Mouse (Mus musculus) erythroid progenitor cell, adult 5-6 weeks (primary cell): ENCODE results near the gene Sox18. TPM values are rescaled to one million over a fixed set of nuclear protein-coding genes. Genes with fewer than 3 reads are reported as not detected.

Experiments
- ATAC-seq: replicated peaks from 2 replicates; pipeline ENCODE4 v1.8.0; 2016; ENCODE audit warnings: moderate number of reproducible peaks, mild to moderate bottlenecking, moderate TSS enrichment, inconsistent platforms; ENCODE audit not compliant: poor library complexity, low FRiP score, severe bottlenecking
- total RNA-seq, 2 experiments: library from RNA; stranded (forward) in 1 of 2; stranded (reverse) in 1 of 2; fragments of 150-400 nt in 1 of 2; fragments of 186-747, 209-891 nt in 1 of 2; gene quantifications; 2 replicates each; pipeline versions ENCODE4 v1.2.3 to v1.2.4; 2015 to 2017; ENCODE audit warnings: low replicate concordance in 2 of 2

The Sox18 gene
- total RNA-seq, 2 experiments from 2014 or later, result not detected

DNA sequence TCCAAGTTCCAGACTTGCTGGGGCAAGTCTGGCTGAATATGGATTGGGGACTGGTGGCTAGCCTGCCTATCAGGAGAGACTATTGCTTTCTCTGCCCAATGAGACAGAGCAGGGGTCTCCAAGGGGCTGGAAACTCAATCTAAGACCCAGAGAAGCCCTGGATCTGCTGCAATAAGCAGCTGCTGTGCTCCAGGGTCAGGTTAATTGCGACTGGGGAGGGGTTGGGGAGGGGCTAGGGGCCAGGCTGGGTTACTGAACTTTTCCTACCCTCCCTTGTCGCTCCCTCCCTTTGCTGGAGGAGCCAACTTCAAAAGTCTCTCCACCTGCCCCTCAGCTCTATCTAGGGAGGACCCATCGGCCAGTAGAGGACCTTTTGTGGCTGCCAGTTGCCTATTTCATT is 14.7 kb downstream of the Sox18 start, which contains the start of gene Gm29797:
Gm29797 (plus strand) TSS at position 301 of the 400 bp plus-strand sequence.
- ATAC-seq, result no peak

DNA sequence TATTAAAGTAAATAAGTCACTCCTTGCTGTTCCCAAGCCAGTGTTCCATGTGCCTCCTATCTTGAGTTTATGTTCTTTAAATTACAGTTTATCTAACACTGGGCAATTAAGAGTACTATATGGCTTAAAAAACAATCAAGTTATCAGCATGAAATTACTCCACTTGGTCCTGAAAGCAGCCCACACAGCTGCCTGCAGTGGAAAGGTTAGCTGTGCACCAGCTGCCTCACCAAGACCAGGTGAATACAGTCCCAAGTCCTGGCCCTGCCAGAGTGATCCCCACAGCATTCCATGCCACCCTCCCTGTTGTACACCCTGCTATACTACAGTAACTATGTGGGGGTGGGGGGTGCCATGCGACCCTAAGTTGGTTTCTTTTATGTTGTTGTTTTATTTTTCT is 17.9 kb downstream of the Sox18 start:
- no peak for ATAC-seq

DNA sequence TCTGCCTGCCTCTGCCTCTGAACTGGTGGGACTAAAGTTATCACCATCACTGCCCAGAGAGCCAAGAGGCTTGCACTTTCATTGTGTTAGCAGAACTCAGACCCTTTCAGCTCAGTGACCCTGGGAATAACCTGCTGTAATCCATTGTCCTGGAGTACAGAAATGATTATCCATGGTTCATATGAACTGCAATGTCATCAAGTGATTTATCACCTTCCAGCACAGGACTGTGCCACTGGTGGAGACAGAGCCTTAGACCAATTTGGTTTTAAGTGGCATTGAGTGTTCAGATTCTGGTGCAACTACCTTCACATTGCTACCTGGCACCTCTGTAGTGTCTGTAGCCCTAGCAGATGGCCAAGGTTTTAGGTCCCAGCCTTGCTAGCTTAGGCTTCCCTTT is 18.4 kb downstream of the Sox18 start:
- no peak for ATAC-seq

DNA sequence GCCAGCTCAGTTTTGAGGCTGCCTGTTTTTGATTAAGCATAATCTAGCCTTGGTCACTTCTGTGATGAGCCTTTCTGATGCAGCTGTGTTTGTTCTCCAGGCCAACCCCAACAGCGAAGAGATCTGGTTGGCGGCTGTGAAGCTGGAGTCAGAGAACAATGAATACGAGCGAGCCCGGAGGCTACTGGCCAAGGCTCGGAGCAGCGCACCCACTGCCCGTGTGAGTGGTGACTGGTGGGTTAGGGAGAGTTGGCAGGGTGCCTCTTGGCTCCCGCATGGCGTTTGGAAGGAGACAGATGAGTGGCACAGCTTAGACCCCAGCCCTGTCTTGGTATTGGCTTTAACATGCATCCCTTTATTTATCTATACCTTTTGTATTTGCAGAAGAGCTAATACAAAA is 22.5 kb downstream of the Sox18 start:
- ATAC-seq, result no peak

DNA sequence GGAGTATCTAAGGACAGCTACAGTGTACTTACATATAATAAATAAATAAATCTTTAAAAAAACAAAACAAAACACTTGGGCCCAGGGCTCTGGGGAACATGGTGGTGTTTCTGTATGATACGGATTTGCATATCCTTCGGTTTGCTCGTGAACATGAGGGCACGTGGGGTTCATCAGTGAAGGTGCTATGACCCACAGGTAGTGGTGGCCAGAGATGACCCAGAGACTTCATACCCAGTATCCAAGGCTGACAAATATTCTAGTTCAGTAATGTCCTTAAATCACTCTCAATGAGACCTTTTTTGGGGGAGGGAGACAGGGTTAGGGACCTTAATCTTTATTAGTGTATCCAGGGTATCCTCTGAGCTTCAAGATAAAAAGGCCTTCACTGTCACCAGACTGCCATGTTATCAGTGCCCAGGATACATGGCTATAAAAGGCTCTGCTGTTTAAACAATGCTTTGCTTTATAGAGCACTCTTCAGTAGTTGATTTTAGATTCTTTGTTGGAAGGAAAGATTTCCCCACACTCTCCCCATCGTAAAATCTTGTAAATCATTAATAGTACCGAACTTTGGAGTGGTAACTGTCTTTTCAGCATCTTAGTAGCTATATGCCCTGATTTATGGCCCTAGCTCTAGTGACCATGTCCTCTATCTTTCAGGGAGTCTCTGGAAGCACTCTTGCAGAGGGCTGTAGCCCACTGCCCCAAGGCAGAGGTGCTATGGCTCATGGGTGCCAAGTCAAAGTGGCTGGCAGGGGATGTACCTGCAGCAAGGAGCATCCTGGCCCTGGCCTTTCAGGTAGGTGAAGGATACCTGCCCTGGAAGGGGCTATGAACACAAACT is 24.6 kb downstream of the Sox18 start:
- ATAC-seq, result no peak

DNA sequence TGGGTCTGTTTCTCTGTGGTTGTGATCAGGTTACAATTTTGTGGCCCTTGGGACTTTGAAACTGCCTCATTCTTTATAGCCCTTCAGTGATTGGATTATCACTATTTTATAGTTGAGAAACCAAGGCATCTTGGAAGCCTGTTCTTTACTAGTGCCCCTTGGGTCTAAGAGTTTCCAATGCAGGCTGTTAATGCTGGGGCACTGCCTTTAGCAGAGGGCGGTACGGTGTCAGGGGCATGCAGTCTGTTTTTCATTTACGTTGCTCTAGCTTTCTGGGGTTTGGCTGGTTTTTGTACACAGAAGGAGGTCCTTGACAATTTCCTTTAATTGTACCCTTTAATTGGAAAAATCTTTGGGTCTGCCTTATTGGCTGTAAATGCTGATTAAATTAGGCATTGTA is 25.8 kb downstream of the Sox18 start:
- ATAC-seq, result no peak

DNA sequence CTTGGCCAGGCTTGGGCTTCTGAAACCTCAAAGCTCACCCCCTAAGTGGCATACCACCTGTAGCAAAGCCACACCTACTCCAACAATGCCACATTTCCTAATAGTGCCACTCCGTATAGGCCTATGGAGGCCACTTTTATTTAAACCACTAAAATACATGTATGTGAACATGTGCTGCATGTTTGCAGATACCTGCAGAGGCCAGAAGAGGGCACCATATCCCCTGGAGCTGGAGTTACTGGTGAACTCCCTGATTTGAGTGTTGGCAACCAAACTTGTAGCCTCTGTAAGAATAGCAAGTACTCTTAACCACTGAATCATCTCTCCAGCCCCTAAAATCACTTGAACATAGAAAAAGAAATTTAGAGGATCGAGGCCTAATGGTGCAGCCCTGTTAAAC is 27.1 kb downstream of the Sox18 start:
- peak; percentile 63; the same call in 1 of the 2 replicates for ATAC-seq

DNA sequence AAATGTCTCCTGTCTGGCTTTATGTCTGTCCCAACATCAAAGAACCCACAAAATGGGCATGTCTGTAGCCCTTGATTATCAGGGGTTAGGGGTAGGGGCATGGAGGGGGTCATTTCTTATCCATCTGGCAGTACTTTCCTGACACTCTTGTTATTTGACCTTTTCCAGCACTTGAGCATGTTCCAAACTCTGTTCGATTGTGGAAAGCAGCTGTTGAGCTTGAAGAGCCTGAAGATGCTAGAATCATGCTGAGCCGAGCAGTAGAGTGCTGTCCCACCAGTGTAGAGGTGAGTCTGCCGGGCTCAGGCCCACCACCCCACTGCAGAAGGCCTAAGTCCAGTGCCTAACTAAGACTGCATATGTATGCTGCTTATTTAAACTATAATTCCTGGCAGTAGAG is 35.6 kb downstream of the Sox18 start:
- no peak for ATAC-seq

DNA sequence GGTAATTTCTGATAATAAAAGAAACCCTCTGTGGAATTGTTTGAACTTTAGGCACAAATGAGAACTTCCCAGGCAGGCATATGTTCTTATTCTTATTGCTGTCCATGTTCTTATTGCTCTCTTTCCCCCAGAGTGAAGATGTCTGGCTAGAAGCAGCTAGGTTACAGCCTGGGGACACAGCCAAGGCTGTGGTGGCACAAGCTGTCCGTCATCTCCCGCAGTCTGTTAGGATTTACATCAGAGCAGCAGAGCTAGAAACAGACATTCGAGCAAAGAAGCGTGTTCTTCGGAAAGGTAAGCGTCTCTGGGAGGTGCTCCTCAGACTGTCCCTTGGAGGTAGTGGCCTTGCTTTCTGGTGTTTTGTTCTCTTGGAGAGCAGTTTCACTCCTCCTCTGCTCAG is 38.8 kb downstream of the Sox18 start:
- ATAC-seq, result no peak

DNA sequence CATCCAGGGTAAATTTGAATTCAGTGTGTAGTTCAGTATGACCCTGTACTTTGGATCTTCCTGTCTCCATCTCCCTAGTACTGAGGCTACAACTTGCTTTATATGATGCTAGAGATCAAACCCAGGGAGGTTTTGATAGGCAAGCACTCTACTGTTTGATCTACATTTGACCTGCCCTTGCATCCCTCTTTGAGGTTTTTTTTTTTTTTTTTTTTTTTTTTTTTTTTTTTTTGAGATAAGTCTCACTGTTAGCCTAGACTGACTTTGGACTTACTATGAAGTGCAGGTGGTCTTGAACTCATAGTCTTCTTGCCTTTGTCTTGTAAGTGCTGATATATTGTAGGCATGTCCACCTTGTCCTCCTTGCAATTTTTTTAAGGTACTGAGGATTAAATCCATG is 43.0 kb downstream of the Sox18 start:
- no peak for ATAC-seq

DNA sequence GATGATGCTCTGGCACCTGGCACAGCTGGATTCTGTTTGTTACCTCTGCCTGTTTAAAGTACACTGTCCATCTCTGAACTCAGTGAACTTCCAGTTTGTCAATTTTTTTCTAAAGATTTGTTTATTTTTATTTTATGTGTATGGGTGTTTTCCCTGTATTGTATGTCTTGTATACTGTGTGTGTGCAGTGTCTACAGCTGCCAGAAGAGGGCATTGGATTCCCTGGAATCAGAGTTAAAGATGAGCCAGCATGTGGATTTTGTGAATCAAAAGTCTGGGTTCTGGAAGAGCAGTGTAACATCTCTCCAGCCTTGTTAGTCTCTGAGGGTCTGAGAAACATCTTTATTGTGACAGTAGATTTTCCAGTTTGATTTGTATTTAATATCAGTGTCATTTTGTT is 48.0 kb downstream of the Sox18 start:
- no peak for ATAC-seq

Other genes with a start within 250 kb of the Sox18 start
- gene Zbtb46, start 212.2 kb downstream of the Sox18 start, total RNA-seq (2015; ENCODE audit: low replicate concordance), result 12.2 and 12.3 TPM in 2 replicates
- 7.5 and 15.5 TPM in 2 replicates for gene Zbtb46, start 212.2 kb downstream of the Sox18 start, total RNA-seq (2017; ENCODE audit: low replicate concordance)
- not detected in 2 replicates for gene Abhd16b, start 178.4 kb downstream of the Sox18 start, total RNA-seq (2015; ENCODE audit: low replicate concordance)
- gene Abhd16b, start 178.4 kb downstream of the Sox18 start, total RNA-seq (2017; ENCODE audit: low replicate concordance), result not detected in 2 replicates
- 19.8 and 23.5 TPM in 2 replicates for gene Tpd52l2, start 174.5 kb downstream of the Sox18 start, total RNA-seq (2015; ENCODE audit: low replicate concordance)
- gene Tpd52l2, start 174.5 kb downstream of the Sox18 start, total RNA-seq (2017; ENCODE audit: low replicate concordance), result 45.3 and 90.6 TPM in 2 replicates
- gene Dnajc5, start 151.2 kb downstream of the Sox18 start, total RNA-seq (2015; ENCODE audit: low replicate concordance), result 14.1 and 25.2 TPM in 2 replicates
- 21.4 and 23.3 TPM in 2 replicates for gene Dnajc5, start 151.2 kb downstream of the Sox18 start, total RNA-seq (2017; ENCODE audit: low replicate concordance)
- gene Uckl1, start 86.7 kb downstream of the Sox18 start, total RNA-seq (2015; ENCODE audit: low replicate concordance), result 26.4 and 37.1 TPM in 2 replicates
- 15.2 and 30.2 TPM in 2 replicates for gene Uckl1, start 86.7 kb downstream of the Sox18 start, total RNA-seq (2017; ENCODE audit: low replicate concordance)
- gene Prpf6, start 79.8 kb downstream of the Sox18 start, total RNA-seq (2015; ENCODE audit: low replicate concordance), result 11.7 and 13.0 TPM in 2 replicates
- 28.1 and 33.1 TPM in 2 replicates for gene Prpf6, start 79.8 kb downstream of the Sox18 start, total RNA-seq (2017; ENCODE audit: low replicate concordance)
- gene Zfp512b, start 78.8 kb downstream of the Sox18 start, total RNA-seq (2015; ENCODE audit: low replicate concordance), result 2.5 and 14.8 TPM in 2 replicates
- gene Zfp512b, start 78.8 kb downstream of the Sox18 start, total RNA-seq (2017; ENCODE audit: low replicate concordance), result 0.39 and 4.2 TPM in 2 replicates
- 4.0 TPM in 1 of 2 replicates, not detected in the other for gene Samd10, start 72.4 kb downstream of the Sox18 start, total RNA-seq (2015; ENCODE audit: low replicate concordance)
- 0.08 and 0.77 TPM in 2 replicates for gene Samd10, start 72.4 kb downstream of the Sox18 start, total RNA-seq (2017; ENCODE audit: low replicate concordance)
- gene Gm29797, start 14.6 kb downstream of the Sox18 start, total RNA-seq (2015; ENCODE audit: low replicate concordance), result not detected in 2 replicates
- not detected in 2 replicates for gene Gm29797, start 14.6 kb downstream of the Sox18 start, total RNA-seq (2017; ENCODE audit: low replicate concordance)
- 2.2 TPM in 1 of 2 replicates, not detected in the other for gene Tcea2, start 8.7 kb upstream of the Sox18 start, total RNA-seq (2015; ENCODE audit: low replicate concordance)
- 1.9 TPM in 1 of 2 replicates, not detected in the other for gene Tcea2, start 8.7 kb upstream of the Sox18 start, total RNA-seq (2017; ENCODE audit: low replicate concordance)
- gene Rgs19, start 22.3 kb upstream of the Sox18 start, total RNA-seq (2015; ENCODE audit: low replicate concordance), result 84.0 and 98.9 TPM in 2 replicates
- 17.1 and 33.1 TPM in 2 replicates for gene Rgs19, start 22.3 kb upstream of the Sox18 start, total RNA-seq (2017; ENCODE audit: low replicate concordance)
- not detected in 2 replicates for gene Lkaaear1, start 26.8 kb upstream of the Sox18 start, total RNA-seq (2015; ENCODE audit: low replicate concordance)
- not detected in 2 replicates for gene Lkaaear1, start 26.8 kb upstream of the Sox18 start, total RNA-seq (2017; ENCODE audit: low replicate concordance)
- gene Oprl1, start 43.4 kb upstream of the Sox18 start, total RNA-seq (2015; ENCODE audit: low replicate concordance), result not detected in 2 replicates
- not detected in 2 replicates for gene Oprl1, start 43.4 kb upstream of the Sox18 start, total RNA-seq (2017; ENCODE audit: low replicate concordance)
- not detected in 2 replicates for gene Myt1, start 91.7 kb upstream of the Sox18 start, total RNA-seq (2015; ENCODE audit: low replicate concordance)
- gene Myt1, start 91.7 kb upstream of the Sox18 start, total RNA-seq (2017; ENCODE audit: low replicate concordance), result not detected in 2 replicates
- 38.6 and 54.1 TPM in 2 replicates for gene Pcmtd2, start 166.2 kb upstream of the Sox18 start, total RNA-seq (2015; ENCODE audit: low replicate concordance)
- 39.4 and 44.5 TPM in 2 replicates for gene Pcmtd2, start 166.2 kb upstream of the Sox18 start, total RNA-seq (2017; ENCODE audit: low replicate concordance)
- gene Polr3k, start 192.7 kb upstream of the Sox18 start, total RNA-seq (2015; ENCODE audit: low replicate concordance), result 13.7 and 18.4 TPM in 2 replicates
- gene Polr3k, start 192.7 kb upstream of the Sox18 start, total RNA-seq (2017; ENCODE audit: low replicate concordance), result 9.5 and 15.1 TPM in 2 replicates